Mouse (Mus musculus): ENCODE data around the gene Nolc1. TPM values are rescaled to one million over a fixed set of nuclear protein-coding genes. Genes with fewer than 3 reads are reported as not detected.
A peak's percentile ranks its signal among the peaks of the same experiment; 100 is the strongest.

Gene Nolc1
- total RNA-seq, 2 experiments from 2014 or later, result 22.4 to 24.7 TPM

- peak; percentile 62 for DNase-seq (ENCODE audit: low spot score)
These were observed 33.7 kb upstream of the Nolc1 start for GRCm38 (mm10) chr19:46041933-46042475.

GRCm38 (mm10) chr19:46042476-46043011, 33.1 kb upstream of the Nolc1 start:
- no peak for DNase-seq (ENCODE audit: low spot score)

DNA sequence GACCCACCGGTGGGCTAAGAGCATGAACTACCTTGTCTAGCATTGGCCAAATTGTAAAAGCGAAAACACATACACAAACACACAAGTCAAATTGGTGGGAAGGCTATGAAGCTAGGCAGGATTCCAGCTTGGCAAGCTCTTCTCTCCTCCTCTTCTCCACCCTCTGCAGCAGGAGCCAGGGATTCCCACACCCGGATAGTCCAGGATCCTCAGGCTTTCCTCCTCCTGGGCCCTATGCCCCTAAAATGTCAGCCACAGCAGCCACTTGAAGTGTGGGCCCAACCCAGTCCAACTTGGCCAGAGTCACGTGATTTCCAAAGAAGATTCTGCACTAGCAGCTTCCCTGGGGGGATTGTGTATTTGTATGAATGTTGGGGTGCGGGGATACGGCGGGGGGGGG, 32.3 kb upstream of the Nolc1 start:
- DNase-seq (ENCODE audit: low spot score), result peak; percentile 45

- DNase-seq (ENCODE audit: low spot score), result peak; percentile 65
These were observed 31.2 kb upstream of the Nolc1 start, which contains the start of gene Pprc1 for GRCm38 (mm10) chr19:46044271-46044992. Pprc1 (plus strand) TSS chr19:46044886.

DNA sequence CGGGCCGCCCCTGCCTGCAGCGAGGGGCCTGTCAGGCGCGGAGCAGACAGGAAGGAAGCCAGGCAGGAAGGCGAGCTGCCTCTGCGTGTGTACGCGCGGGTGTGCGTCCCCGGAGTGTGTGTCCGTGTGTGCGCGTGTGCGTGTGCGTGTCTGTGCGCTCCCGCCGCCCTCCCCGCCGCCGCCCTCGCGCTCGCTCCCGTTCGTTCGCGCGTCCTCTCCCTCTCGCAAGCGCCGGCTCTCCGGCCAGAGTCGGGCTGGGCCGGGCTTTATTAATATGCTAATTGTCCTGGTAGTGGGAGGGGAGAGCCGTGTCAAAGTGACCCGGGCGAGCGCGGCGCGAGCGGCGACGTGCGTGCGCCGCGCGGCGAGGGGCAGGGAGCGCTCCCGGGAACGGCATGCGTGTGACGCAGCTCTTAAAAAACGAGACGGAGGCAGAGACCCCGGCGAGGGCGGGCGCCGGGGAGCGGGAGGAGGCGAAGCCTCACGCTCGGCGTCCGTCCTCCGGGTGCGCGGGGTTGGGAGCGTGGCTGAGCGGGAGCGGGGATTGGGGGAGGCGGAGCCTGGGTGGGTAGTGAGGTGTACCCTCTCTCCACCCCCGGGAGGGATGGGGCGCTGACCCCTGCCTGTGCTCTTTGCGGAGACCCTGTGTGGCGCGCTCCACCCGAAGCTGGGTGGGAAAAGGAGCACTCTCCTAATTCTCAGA, 30.5 kb upstream of the Nolc1 start, which contains the start of gene Ldb1:
TSS of gene Ldb1 (minus strand) at position 222 of the 703 bp plus-strand sequence.
- DNase-seq (ENCODE audit: low spot score), result peak; percentile 86

DNA sequence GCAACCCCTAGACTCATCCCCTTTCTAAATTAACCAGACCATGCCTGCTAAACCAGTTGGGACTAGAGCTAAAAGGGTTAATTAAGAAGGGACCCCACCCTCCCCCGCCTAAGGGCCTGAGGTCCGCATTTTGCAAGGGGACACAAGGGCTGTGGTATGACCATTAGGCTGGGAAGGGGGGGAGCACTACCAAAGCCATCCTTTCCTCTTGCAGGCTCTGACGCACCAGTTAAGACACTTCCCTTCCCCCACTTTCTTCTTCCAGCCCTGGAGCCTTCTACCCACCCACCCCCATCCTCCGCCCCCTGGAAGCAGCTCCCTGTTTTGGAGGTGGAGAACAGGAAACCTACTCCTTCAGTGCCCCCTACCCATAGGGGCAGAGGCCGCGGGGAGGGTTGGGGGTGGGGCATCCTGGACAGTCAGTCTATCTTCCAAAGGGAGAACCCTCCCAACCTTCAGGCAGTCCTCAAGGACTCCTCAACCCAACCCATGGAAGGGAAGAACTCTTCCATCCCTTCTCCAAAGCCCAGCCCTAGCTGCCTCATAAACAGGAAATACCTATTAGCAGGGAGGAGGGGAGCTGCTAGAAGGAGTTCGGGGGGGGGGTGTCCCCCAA, 29.9 kb upstream of the Nolc1 start:
- peak; percentile 63 for DNase-seq (ENCODE audit: low spot score)

GRCm38 (mm10) chr19:46046621-46047025, 29.0 kb upstream of the Nolc1 start:
- DNase-seq (ENCODE audit: low spot score), result no peak

DNA sequence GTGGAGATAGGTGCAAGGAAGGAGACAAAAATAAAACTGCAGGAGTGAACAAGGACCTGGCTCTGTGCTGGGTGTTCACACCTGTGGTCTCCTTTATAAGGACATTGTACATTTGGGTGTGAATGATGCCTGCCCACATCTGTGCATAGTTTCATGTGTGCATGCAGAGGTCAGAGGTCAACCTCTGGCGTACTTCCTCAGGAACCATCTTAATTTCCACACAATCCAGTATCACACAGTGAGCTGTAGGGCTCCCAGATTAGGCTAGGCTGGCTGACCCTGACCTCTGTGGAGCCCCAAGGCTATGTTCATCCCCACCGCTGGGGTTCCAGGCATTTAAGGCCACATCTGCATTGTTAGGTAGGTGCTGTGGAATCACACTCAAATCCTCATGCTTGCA, 28.2 kb upstream of the Nolc1 start:
- DNase-seq (ENCODE audit: low spot score), result no peak

DNA sequence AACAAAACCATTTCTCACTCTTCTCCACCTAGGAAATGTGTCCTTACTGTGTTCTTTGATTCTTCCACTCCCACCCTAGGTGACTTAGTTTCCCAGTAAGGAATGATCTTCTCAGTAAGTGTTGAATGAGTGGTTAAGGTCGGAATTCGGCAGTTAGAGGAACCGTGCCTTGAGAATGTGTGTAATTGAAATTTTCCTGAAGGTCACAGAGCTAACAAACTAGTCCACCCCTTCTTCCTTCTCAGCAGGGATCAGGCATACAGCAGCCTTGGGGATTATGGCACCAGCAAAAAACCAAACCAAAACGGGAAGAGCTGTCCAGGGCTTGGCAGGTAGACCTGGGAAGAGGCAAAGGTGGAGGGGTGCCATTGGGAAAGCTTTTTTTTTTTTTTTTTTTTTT, 26.5 kb upstream of the Nolc1 start:
- no peak for DNase-seq (ENCODE audit: low spot score)

- DNase-seq (ENCODE audit: low spot score), result no peak
These were observed 25.2 kb upstream of the Nolc1 start for GRCm38 (mm10) chr19:46050462-46050861.

- no peak for DNase-seq (ENCODE audit: low spot score)
These were observed 19.8 kb upstream of the Nolc1 start for GRCm38 (mm10) chr19:46055752-46056387.

DNA sequence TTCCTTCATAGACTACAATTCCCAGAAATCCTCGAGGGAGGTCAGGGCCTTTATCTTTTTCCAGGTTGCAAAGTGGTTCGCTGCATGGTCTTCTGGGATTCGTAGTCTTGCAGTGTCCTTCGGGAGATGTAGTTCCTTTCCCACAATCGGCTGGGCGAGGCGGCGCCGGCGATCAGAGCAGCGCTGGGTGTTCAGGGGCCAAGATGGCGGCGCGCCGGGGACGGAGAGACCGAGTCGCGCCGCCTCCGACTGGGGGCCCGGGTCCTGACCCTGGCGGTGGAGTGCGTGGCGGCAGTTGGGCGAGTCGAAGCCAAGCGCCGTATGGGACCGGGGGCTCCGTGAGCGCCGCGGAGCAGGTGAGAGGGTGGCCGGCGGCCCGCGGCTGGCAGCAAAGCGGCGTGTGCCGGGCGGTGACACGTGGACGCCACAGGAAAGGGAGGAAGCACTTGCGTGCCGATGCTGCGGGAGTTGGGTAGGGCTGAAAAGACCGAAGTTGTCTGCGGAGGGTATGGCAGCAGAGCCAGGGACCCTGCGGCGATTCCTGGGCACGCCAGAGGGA, 19.2 kb upstream of the Nolc1 start:
- DNase-seq (ENCODE audit: low spot score), result peak; percentile 95

DNA sequence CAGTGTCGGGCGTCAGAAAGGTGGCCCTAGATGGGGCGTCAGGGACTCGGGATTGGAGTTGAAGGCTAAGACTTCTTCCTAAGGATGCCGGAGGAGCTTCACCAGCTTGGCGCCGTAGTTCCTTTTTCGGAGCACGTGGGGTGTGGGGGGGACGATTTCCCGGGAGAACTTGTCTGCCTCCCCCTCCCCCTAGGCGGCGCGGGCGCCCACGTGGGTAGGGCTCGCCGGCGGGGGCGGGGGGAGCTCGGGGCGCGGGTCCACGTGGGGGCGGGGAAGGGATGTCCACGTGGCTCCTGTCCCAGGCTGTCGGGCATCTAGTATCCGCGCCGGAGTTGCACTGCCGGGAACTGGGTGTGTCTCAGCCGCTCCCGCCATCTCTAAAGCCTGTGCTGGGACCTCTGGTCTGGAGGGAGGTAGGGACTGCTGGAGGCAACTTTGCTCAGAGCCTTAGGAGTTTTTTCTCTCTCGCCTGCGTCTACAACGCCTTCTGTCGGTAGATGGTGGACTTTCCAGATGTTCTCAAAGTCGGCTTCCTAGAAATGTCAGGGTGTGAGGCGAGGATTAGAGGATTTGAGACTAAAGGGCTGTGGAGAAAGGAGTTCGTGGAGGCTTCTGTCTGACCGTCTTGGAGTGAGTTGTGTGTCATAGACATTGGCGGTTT, 18.6 kb upstream of the Nolc1 start:
- DNase-seq (ENCODE audit: low spot score), result peak; percentile 80

- DNase-seq (ENCODE audit: low spot score), result no peak
These were observed 17.2 kb upstream of the Nolc1 start for GRCm38 (mm10) chr19:46058466-46058865.

DNA sequence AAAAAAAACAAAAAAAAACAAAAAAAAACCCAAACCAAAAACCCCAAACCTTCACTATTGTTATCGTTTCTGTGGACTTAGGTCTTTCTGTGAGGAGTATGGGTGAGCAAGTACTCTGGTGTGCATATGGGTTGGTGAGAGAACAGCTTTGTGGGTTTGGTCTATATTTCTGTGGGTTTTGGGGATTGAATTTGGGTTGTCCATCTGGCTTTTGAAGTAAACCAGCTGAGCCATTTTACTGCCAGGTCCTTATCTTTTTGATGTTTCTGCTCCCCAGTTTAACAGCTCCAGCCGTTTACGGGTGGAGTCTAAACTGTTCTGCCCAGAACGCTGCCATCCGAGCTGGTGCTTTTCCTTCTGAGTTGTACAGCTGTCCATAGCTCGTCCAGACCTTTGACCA, 14.8 kb upstream of the Nolc1 start:
- DNase-seq (ENCODE audit: low spot score), result no peak

DNA sequence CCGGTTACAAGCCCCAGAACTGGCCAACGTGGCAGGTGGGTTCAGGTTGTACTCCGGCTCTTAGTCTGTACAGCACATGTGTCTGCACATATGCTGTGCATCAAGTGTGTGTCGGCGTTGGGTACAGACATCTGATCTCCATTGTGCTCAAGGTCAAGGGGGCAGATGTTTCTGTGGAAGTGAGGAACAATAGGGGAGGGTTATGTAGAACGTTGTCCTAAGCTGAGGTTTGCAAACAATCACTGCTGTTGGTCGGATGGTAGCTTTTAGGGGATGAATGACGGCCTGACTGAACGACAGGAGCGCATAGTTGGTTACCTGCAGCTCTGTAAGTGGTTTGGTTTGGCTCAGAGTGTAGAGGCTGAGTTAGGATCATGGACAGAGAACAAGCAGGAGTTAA, 7.6 kb upstream of the Nolc1 start:
- DNase-seq (ENCODE audit: low spot score), result no peak

DNA sequence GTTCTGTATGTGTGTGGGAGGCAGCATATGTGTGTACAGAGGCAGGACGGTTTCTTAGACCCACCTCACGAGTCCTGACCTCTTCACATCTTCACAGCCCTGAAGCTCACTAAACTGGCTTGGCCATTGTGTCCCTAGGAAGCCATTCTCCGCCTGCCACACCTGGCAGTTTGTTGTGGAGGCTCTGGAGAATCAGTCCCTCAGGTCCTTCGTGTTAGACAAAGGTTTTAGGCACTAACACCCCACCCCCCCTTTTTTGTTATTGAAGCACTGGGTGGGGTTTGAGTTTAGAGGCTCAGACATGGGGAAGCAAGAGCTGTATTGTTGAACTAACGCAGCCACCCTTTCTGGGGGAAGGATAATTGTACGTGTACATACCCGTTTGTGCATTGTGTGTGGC, 2.4 kb upstream of the Nolc1 start:
- no peak for DNase-seq (ENCODE audit: low spot score)

DNA sequence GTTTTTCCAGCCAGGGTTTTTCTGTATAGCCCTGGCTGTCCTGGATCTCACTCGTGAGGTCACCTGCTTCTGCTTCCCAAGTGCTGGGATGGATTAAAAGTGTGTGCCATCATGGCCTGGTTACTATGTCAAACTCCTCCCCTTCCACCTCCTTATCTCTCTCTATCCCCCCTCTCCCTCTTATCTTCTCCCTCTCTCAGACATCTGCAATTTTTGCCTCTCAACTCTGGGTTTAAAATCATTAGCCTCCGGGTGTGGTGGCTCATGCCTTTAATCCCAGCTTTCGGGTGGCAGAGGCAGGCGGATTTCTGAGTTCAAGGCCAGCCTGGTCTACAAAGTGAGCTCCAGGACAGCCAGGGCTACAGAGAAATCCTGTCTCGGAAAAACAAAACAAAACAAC, 1.4 kb upstream of the Nolc1 start:
- DNase-seq (ENCODE audit: low spot score), result no peak

DNA sequence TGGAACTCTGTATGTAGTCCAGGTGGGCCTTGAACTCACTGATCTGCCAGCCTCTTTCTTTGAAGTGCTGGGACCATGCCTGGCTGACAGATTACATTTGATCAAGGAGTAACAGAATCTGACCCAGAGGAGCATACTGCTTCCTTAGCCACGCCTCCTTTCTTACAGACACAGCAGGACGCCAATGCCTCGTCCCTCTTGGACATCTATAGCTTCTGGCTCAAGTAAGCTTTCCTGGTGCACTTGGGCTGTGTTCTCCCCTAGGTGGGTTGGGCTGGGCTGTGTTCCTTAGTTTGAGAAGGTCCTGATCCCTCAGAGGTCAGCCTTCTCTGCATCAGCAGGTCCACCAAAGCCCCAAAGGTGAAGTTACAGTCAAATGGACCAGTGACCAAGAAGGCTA, 2.9 kb downstream of the Nolc1 start:
- no peak for DNase-seq (ENCODE audit: low spot score)

DNA sequence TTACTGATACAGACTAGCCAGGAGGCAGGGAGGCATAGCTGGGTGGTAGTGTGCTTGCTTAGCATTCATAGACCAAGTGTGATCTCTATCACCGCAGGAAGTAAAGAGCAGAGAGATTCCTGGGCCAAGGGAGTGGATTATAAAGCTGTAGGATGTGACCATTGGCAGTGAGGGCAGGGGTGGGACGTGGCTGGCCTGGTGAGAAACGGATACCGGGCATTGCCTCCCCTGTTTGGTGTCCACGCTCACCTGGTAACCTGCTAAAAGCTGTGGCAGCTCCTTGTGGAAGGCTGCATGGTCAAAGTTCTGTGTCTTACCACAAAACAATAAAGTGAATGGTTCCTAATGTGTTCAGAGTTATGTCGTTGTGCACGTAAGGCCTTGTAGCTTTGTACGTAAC, 9.5 kb downstream of the Nolc1 start:
- no peak for DNase-seq (ENCODE audit: low spot score)

- peak; percentile 24 for DNase-seq (ENCODE audit: low spot score)
These were observed 10.7 kb downstream of the Nolc1 start for GRCm38 (mm10) chr19:46086337-46086736.

Measured in gastrocnemius, adult 18-20 months (tissue).